Mouse (Mus musculus) midbrain, embryonic 13.5 days (tissue): ENCODE measurements at regions not wholly inside any gene's neighbourhood (a gene's known extent, or its start where the extent isn't known, plus 50 kb on each side); places are given as distances from the start of the nearest gene placed in this dataset.
"Not testable (repeated sequence)": the region's sequence is repeated elsewhere in the genome, so short reads cannot be mapped to it uniquely, and the experiment has no call there.

Experiments used
- ATAC-seq: fragments of 200-750 bp; cut with Nextera tagmentation; 2 replicates; pipeline ENCODE4 v1.8.0; 2017; ENCODE audit warnings: mild to moderate bottlenecking, moderate TSS enrichment, moderate library complexity
- H3K27ac ChIP-seq: fragments of 300-500 bp; sonication (generic); 2 replicates; pipeline ENCODE4 v1.5.1; 2015; ENCODE audit warnings: inconsistent platforms, mild to moderate bottlenecking, moderate library complexity
- H3K27me3 ChIP-seq: fragments of 300-500 bp; sonication (generic); 2 replicates; pipeline ENCODE4 v1.6.1; 2015; ENCODE audit warnings: mild to moderate bottlenecking, inconsistent platforms
- H3K36me3 ChIP-seq: fragments of 300-500 bp; sonication (generic); 2 replicates; pipeline ENCODE4 v1.6.1; 2015; ENCODE audit warnings: mild to moderate bottlenecking, inconsistent platforms
- H3K4me1 ChIP-seq: fragments of 300-500 bp; sonication (generic); replicated peaks from 2 replicates; pipeline ENCODE4 v1.6.1; 2015; ENCODE audit warnings: inconsistent platforms
- H3K4me2 ChIP-seq: fragments of 300-500 bp; sonication (generic); replicated peaks from 2 replicates; pipeline ENCODE4 v1.6.1; 2015; ENCODE audit warnings: moderate library complexity, mild to moderate bottlenecking, inconsistent platforms
- H3K4me3 ChIP-seq: fragments of 300-500 bp; sonication (generic); replicated peaks from 2 replicates; pipeline ENCODE4 v1.5.1; 2015; ENCODE audit warnings: mild to moderate bottlenecking, inconsistent platforms
- H3K9ac ChIP-seq: fragments of 300-500 bp; sonication (generic); replicated peaks from 2 replicates; pipeline ENCODE4 v1.6.1; 2015; ENCODE audit warnings: mild to moderate bottlenecking, inconsistent platforms
- H3K9me3 ChIP-seq: fragments of 300-500 bp; sonication (generic); 2 replicates; pipeline ENCODE4 v1.6.1; 2016; ENCODE audit warnings: mild to moderate bottlenecking, inconsistent platforms
- WGBS: fragments of 180-500 bp; shearing (Covaris S2); methylation state at CpG from one replicate; pipeline ENCODE4 v1.1.7; 2015; 5-methylcytosine and 5-hydroxymethylcytosine counted together

DNA sequence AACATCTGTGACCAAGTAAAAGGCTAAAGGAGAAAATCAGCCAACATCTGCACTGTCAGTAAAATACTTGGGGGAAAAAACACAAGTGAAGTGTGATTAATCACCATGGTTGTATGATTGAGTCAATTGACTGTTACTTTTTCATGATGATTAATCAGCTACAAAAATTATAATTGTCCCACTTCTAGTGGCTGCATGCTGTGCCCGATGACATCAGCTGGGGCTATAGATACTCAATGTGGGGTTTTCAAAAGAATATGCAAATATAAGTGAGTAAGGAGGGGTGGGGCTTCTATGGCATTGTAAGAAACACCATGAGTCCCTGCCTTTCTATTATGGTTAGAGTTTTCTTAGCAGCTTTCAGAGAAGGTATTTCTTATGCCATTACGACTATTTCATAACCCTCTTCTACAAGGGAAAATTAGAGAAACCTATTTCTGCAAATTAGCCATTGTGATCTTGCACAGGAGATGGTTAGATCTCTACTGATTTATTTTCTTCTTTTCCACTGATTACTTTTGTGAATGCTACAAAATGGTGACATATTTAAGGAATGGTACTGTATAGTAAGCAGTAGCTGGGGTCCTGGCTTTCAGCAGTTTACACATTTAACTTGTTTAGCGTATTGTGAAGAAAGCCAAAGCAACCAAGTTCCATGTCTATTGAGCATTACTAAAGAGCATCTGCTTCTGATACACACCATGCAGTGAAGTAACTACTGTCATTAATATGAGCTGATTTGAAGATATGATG is 660.1 kb upstream of the Pou3f2 start:
- Histone ChIP-seq H3K4me2 (no peak overlapping the region), H3K4me3 (no peak overlapping the region), H3K4me1 (no peaks in the 10 kb centered on the region), H3K9me3 (no peaks in the 10 kb centered on the region), H3K27me3 (no peaks in the 10 kb centered on the region), H3K27ac (no peak overlapping the region), H3K9ac (no peak overlapping the region), H3K36me3 (no peaks in the 10 kb centered on the region)
- ATAC-seq: no peak
- WGBS: 74% methylated on average over 3 of the region's 3 CpGs

- no peak for ATAC-seq
- H3K9me3 ChIP-seq: no peaks in the 10 kb centered on the region
- H3K36me3 ChIP-seq: no peaks in the 10 kb centered on the region
- H3K4me1 ChIP-seq: no peaks in the 10 kb centered on the region
- H3K9ac ChIP-seq: no peak overlapping the region
- no peaks in the 10 kb centered on the region for H3K27me3 ChIP-seq
- no peak overlapping the region for H3K27ac ChIP-seq
- no peak overlapping the region for H3K4me2 ChIP-seq
- 21% methylated on average over 2 of the region's 2 CpGs for WGBS
- H3K4me3 ChIP-seq: no peak overlapping the region
Observed at GRCm38 (mm10) chr4:23133386-23133785, 645.2 kb upstream of the Pou3f2 start.

DNA sequence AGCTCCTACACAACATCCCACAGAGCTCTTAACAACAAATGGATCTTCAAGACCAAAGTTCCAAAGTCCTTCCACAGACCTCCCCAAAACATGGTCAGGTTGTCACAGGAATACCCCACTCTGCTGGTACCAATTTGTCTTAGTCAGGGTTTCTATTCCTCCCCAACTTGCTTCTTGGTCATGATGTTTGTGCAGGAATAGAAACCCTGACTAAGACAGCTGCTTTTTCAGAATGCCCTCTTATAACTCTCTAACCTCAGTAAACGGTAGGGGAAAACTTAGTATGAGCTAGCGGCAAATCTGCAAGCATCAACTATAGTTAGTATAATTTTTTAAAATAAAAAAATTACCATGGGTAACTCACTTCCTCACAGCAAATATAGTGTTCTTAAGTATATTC is 613.3 kb upstream of the Pou3f2 start:
- WGBS: 96% methylated on average over 2 of the region's 2 CpGs
- H3K4me1 ChIP-seq, H3K4me2 ChIP-seq, H3K27me3 ChIP-seq, H3K36me3 ChIP-seq, ATAC-seq, H3K4me3 ChIP-seq, H3K9me3 ChIP-seq, H3K9ac ChIP-seq, H3K27ac ChIP-seq: not testable (repeated sequence)

GRCm38 (mm10) chr4:23079521-23079920 is 591.4 kb upstream of the Pou3f2 start:
- Histone ChIP-seq H3K4me1 (no peaks in the 10 kb centered on the region), H3K9me3 (no peaks in the 10 kb centered on the region), H3K4me2 (no peak overlapping the region), H3K36me3 (no peaks in the 10 kb centered on the region), H3K27ac (no peak overlapping the region), H3K4me3 (no peak overlapping the region), H3K9ac (no peak overlapping the region), H3K27me3 (no peaks in the 10 kb centered on the region)
- 93% methylated on average over 5 of the region's 5 CpGs for WGBS
- ATAC-seq: no peak

DNA sequence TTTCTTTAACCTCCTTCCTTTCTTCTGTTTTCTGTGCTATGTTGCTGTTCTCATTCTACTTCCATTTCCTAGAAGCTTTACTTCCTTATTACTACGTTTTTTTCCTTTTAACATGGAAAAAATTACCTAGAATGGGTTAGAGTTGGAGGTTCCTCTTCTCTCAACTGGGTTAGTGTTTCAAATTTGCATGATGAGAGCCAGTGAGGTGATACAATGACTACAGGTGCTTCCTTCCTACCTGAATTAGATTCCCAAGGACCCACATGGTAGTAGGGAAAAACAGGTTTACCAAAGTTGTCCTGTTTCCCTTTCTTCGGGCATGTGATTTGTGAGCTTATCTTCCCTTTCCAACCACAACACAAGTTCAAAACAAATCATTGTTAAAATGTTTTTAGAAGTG is 589.4 kb upstream of the Pou3f2 start:
- H3K27ac ChIP-seq: no peak overlapping the region
- H3K9ac ChIP-seq: no peak overlapping the region
- ATAC-seq: no peak
- H3K4me1 ChIP-seq: no peaks in the 10 kb centered on the region
- H3K36me3 ChIP-seq: no peaks in the 10 kb centered on the region
- WGBS: 86% methylated on average over 2 of the region's 2 CpGs
- H3K4me3 ChIP-seq: no peak overlapping the region
- no peak overlapping the region for H3K4me2 ChIP-seq
- no peaks in the 10 kb centered on the region for H3K27me3 ChIP-seq
- H3K9me3 ChIP-seq: no peaks in the 10 kb centered on the region

GRCm38 (mm10) chr4:23050701-23051317 is 562.6 kb upstream of the Pou3f2 start:
- Histone ChIP-seq H3K4me2 (peak overlapping the region; percentile 19; the same call in 1 of the 2 replicates), H3K9ac (no peak overlapping the region), H3K27ac (peak overlapping the region; percentile 31), H3K36me3 (no peaks in the 10 kb centered on the region), H3K4me3 (no peak overlapping the region), H3K9me3 (no peaks in the 10 kb centered on the region), H3K4me1 (0 out of 2 replicates have a peak, but pooled peaks cover 5% of the 10 kb centered on the region), H3K27me3 (no peaks in the 10 kb centered on the region)
- ATAC-seq: peak; percentile 92
- 47% methylated on average over 9 of the region's 9 CpGs for WGBS

- peaks cover 10% of the 10 kb centered on the region; the same call in 1 of the 2 replicates for H3K4me1 ChIP-seq
- H3K27me3 ChIP-seq: no peaks in the 10 kb centered on the region
- 35% methylated on average over 6 of the region's 6 CpGs for WGBS
- H3K4me3 ChIP-seq: no peak overlapping the region
- H3K4me2 ChIP-seq: no peak overlapping the region
- H3K36me3 ChIP-seq: no peaks in the 10 kb centered on the region
- H3K9me3 ChIP-seq: no peaks in the 10 kb centered on the region
- H3K9ac ChIP-seq: no peak overlapping the region
- no peak overlapping the region for H3K27ac ChIP-seq
- ATAC-seq: peak; percentile 89
Observed at GRCm38 (mm10) chr4:23037784-23038183, 549.6 kb upstream of the Pou3f2 start.

DNA sequence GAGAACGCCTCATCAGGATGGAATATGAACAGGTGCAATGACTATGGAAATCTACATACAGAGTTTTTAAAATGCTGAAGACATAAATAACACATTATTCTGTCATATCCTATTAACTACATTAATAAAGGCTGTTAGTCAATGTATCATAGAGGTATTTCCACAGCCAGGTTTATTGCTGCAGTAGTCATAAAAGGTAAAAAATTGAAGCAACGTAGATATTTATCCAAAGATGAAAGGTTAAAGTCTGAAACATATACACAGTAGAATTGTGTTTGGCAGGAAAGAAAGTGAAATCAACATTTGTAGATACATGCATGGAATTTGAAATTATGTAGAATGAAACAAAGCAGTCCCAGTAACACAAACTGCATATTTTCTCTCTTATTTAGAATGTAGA is 543.1 kb upstream of the Pou3f2 start:
- Histone ChIP-seq H3K27ac (no peak overlapping the region), H3K4me2 (no peak overlapping the region), H3K9ac (no peak overlapping the region), H3K27me3 (no peaks in the 10 kb centered on the region), H3K4me1 (no peaks in the 10 kb centered on the region), H3K36me3 (no peaks in the 10 kb centered on the region), H3K9me3 (0 out of 2 replicates have a peak, but pooled peaks cover 3% of the 10 kb centered on the region), H3K4me3 (no peak overlapping the region)
- 91% methylated on average over 2 of the region's 2 CpGs for WGBS
- no peak for ATAC-seq

DNA sequence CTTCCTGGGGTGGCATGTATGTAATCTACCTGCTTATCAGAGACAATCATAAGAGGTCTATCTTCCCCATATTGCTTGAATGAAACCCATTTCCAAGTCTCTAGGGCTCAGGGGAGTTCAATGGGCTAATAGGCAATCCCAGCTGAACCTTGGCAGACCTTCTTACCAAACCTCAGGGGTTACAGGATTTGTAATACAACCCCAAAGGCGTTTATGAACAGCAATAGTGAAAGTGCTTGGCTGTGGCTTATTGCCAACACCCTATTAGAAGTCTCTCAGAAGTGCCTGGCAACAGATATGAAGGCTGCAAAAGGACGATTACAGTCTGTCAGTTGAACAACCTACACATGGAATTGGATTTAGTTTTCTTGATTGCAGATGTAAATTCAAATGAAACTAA is 534.0 kb upstream of the Pou3f2 start:
- H3K27ac ChIP-seq: no peak overlapping the region
- H3K9ac ChIP-seq: no peak overlapping the region
- 65% methylated on average over 2 of the region's 2 CpGs for whole genome bisulfite sequencing
- no peaks in the 10 kb centered on the region for H3K9me3 ChIP-seq
- H3K4me3 ChIP-seq: no peak overlapping the region
- no peaks in the 10 kb centered on the region for H3K36me3 ChIP-seq
- ATAC-seq: no peak
- H3K4me1 ChIP-seq: no peaks in the 10 kb centered on the region
- no peak overlapping the region for H3K4me2 ChIP-seq
- H3K27me3 ChIP-seq: no peaks in the 10 kb centered on the region

DNA sequence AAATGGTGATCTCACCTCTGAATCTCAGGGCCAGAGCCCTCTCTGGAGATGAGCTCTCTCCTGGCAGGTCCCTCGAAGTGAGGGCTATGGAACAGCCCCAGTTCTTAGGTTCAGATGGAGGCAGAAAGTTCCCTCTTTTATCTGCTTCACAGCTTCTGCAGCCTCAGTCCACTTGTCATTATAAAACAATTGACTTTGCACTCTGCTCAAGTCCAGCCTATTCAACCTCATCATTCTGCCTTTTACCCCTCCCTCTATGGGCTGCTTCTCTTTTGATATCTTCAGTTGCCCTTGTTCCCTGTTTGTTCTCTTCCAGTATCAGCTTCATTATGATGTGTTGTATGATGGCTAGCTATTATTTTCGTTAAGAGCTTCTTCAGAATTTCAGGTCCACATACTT is 522.2 kb upstream of the Pou3f2 start:
- H3K4me2 ChIP-seq: no peak overlapping the region
- no peak overlapping the region for H3K27ac ChIP-seq
- no peak for ATAC-seq
- H3K9me3 ChIP-seq: no peaks in the 10 kb centered on the region
- H3K36me3 ChIP-seq: no peaks in the 10 kb centered on the region
- H3K4me1 ChIP-seq: no peaks in the 10 kb centered on the region
- H3K27me3 ChIP-seq: no peaks in the 10 kb centered on the region
- no peak overlapping the region for H3K9ac ChIP-seq
- 76% methylated on average over 2 of the region's 2 CpGs for WGBS
- H3K4me3 ChIP-seq: no peak overlapping the region

GRCm38 (mm10) chr4:23009196-23009595 is 521.0 kb upstream of the Pou3f2 start:
- WGBS: 91% methylated on average over 3 of the region's 3 CpGs

DNA sequence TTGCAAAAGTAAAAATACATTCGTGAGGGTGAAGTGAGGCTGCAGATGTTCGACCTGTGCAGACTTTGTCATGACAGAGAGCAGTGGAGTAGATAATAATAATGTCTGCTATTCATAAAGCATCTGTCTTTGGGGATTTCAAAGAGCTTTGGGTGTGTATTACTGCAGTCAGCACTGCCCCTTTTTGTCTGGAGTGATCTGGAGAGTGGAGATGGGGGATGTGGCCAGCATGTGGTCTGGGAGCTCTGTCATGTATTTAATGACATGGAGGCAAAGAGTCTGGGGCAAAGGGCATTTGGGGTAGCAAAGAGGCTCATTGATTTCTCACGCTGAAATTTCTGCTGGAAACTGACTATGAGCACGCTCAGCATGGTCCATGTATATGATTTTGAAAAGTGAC is 510.8 kb upstream of the Pou3f2 start:
- no peaks in the 10 kb centered on the region for H3K27me3 ChIP-seq
- H3K27ac ChIP-seq: no peak overlapping the region
- 22% methylated on average over 4 of the region's 4 CpGs for WGBS
- H3K36me3 ChIP-seq: no peaks in the 10 kb centered on the region
- no peaks in the 10 kb centered on the region for H3K9me3 ChIP-seq
- ATAC-seq: 0 out of 2 replicates have a peak, but pooled peaks have one; percentile 45
- H3K4me3 ChIP-seq: no peak overlapping the region
- peaks cover 18% of the 10 kb centered on the region for H3K4me1 ChIP-seq
- no peak overlapping the region for H3K9ac ChIP-seq
- H3K4me2 ChIP-seq: no peak overlapping the region

More at GRCm38 (mm10) chr4:23009196-23009595, 521.0 kb upstream of the Pou3f2 start:
- not testable (repeated sequence) for ATAC-seq, H3K4me1 ChIP-seq, H3K27me3 ChIP-seq, H3K4me2 ChIP-seq, H3K4me3 ChIP-seq, H3K9ac ChIP-seq, H3K36me3 ChIP-seq, H3K9me3 ChIP-seq, H3K27ac ChIP-seq
